Mouse (Mus musculus) liver, postnatal 0 days (tissue): ENCODE measurements around the gene Vtn.

ENCODE experiments used
- CTCF ChIP-seq: sonication (generic); IDR thresholded peaks from 2 replicates; pipeline ENCODE4 v1.5.1; 2016; ENCODE audit warnings: antibody characterized with exemption, low read depth
- EP300 ChIP-seq: IDR thresholded peaks from 2 replicates; pipeline ENCODE4 v1.6.1; 2016; ENCODE audit warnings: antibody characterized with exemption, low read depth, mild to moderate bottlenecking

- TF ChIP-seq CTCF, result no peak
- TF ChIP-seq EP300, result no peak
These were observed 2.6 kb downstream of the Vtn start for GRCm38 (mm10) chr11:78501529-78501928.
